Mouse (Mus musculus): ENCODE data around the gene Wnt9b. TPM values are rescaled to one million over a fixed set of nuclear protein-coding genes. Genes with fewer than 3 reads are reported as not detected.
"Not testable (repeated sequence)": the region's sequence is repeated elsewhere in the genome, so short reads cannot be mapped to it uniquely, and the experiment has no call there.

Gene Wnt9b
- total and polyA plus RNA-seq, 3 experiments, result 0.41 to 0.75 (median 0.70) TPM

GRCm38 (mm10) chr11:103772505-103773386, 23.1 kb upstream of the Wnt9b start:
- Histone ChIP-seq H3K79me2 (replicated peaks; ENCODE audit: control insufficient read depth, insufficient read depth, low read length) (no peaks in the 10 kb centered on the region), H3K4me1 (ENCODE audit: control insufficient read depth, insufficient read depth, low read length) (no peaks in the 10 kb centered on the region), H3K9ac (ENCODE audit: low read depth, low read length) (no peak overlapping the region), H3K4me3 (no peak overlapping the region), H3K27me3 (ENCODE audit: control insufficient read depth, insufficient read depth, low read length) (peaks cover 23% of the 10 kb centered on the region), H3K27ac (no peak overlapping the region), H3K36me3 (ENCODE audit: control insufficient read depth, insufficient read depth, low read length) (no peaks in the 10 kb centered on the region)
- intact Hi-C loops (cut with DNase I), result no loop called here
- no peak for DNase-seq
- WGBS, result 2% methylated on average over 23 of the region's 23 CpGs
- TF ChIP-seq EP300 (IDR thresholded peaks at IDR 0.05; ENCODE audit: insufficient read depth, low read depth, low read length), result no peak
- TF ChIP-seq CTCF (IDR thresholded peaks at IDR 0.05), result no peak

- H3K9ac ChIP-seq (ENCODE audit: low read depth, low read length), result no peak overlapping the region
- peaks cover 23% of the 10 kb centered on the region for H3K27me3 ChIP-seq (ENCODE audit: control insufficient read depth, insufficient read depth, low read length)
- H3K27ac ChIP-seq, result no peak overlapping the region
- no peak overlapping the region for H3K4me3 ChIP-seq
- TF ChIP-seq EP300 (IDR thresholded peaks at IDR 0.05; ENCODE audit: insufficient read depth, low read depth, low read length) (no peak), POLR2A (IDR thresholded peaks at IDR 0.05; ENCODE audit: insufficient read depth, low read depth, low read length) (no peak), CTCF (IDR thresholded peaks at IDR 0.05) (no peak)
- no peaks in the 10 kb centered on the region for H3K36me3 ChIP-seq (ENCODE audit: control insufficient read depth, insufficient read depth, low read length)
- no peak for DNase-seq
- no peaks in the 10 kb centered on the region for H3K79me2 ChIP-seq (replicated peaks; ENCODE audit: control insufficient read depth, insufficient read depth, low read length)
- intact Hi-C loops (cut with DNase I), result no loop called here
- WGBS, result 1% methylated on average over 19 of the region's 19 CpGs
- H3K4me1 ChIP-seq (ENCODE audit: control insufficient read depth, insufficient read depth, low read length), result no peaks in the 10 kb centered on the region
Observed at GRCm38 (mm10) chr11:103771160-103771817, 21.7 kb upstream of the Wnt9b start.

DNA sequence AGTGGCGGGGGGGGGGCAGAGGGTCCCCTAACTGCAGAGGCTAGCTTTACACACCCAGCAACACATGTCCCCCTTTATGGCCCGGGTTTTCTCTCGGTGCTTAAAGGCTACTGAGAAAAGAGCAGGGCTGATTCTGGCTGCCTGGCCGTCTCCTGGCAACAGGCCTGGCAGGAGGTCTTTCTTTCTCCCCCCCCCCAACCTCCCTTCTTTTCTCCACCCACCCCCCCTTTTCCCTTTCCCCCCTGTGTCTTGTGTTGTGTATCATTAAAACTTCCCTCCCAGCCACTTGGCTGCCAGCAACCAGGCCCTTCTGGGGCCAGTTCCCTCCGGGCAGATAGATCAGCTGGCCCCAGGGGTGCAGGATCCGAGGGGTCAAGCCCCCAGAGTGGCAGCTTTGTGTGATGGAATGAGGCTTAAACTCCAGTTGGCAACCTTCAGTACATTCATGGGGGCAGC, 16.0 kb upstream of the Wnt9b start:
- DNase-seq, result no peak
- intact Hi-C loops (cut with DNase I), result no loop called here
- H3K79me2 ChIP-seq (replicated peaks; ENCODE audit: control insufficient read depth, insufficient read depth, low read length), result no peaks in the 10 kb centered on the region
- no peak for TF ChIP-seq EP300 (IDR thresholded peaks at IDR 0.05; ENCODE audit: insufficient read depth, low read depth, low read length)
- TF ChIP-seq CTCF (IDR thresholded peaks at IDR 0.05), result no peak
- no peak for TF ChIP-seq POLR2A (IDR thresholded peaks at IDR 0.05; ENCODE audit: insufficient read depth, low read depth, low read length)
- no peaks in the 10 kb centered on the region for H3K27me3 ChIP-seq (ENCODE audit: control insufficient read depth, insufficient read depth, low read length)
- no peak overlapping the region for H3K4me3 ChIP-seq
- H3K36me3 ChIP-seq (ENCODE audit: control insufficient read depth, insufficient read depth, low read length), result no peaks in the 10 kb centered on the region
- H3K27ac ChIP-seq, result no peak overlapping the region
- no peaks in the 10 kb centered on the region for H3K4me1 ChIP-seq (ENCODE audit: control insufficient read depth, insufficient read depth, low read length)
- no peak overlapping the region for H3K9ac ChIP-seq (ENCODE audit: low read depth, low read length)
- WGBS, result 24% methylated on average over 6 of the region's 6 CpGs

DNA sequence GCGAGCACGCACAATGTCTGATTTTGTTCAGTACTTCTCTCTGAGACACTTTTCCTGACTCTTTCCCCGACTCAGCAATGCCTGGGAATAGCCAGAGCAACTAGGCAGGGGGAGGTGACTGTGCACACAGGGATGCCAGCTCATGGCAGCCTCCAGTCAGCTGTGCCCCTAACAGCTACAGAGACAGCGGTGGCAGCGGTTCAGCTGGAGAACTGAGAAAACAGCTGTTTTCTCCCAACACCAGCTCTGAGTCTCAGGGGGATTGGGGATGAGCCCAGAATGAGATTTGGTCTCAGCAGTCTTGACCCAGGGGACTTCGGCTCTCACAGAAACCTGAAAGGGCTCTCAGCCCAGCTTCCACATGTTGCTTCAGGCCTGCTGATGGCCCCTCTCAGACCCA, 15.0 kb upstream of the Wnt9b start:
- Histone ChIP-seq H3K79me2 (replicated peaks; ENCODE audit: control insufficient read depth, insufficient read depth, low read length) (no peaks in the 10 kb centered on the region), H3K4me1 (ENCODE audit: control insufficient read depth, insufficient read depth, low read length) (no peaks in the 10 kb centered on the region), H3K36me3 (ENCODE audit: control insufficient read depth, insufficient read depth, low read length) (no peaks in the 10 kb centered on the region), H3K27ac (no peak overlapping the region), H3K4me3 (no peak overlapping the region), H3K27me3 (ENCODE audit: control insufficient read depth, insufficient read depth, low read length) (no peaks in the 10 kb centered on the region), H3K9ac (ENCODE audit: low read depth, low read length) (no peak overlapping the region)
- WGBS, result 43% methylated on average over 6 of the region's 6 CpGs
- TF ChIP-seq CTCF (IDR thresholded peaks at IDR 0.05), result no peak
- TF ChIP-seq EP300 (IDR thresholded peaks at IDR 0.05; ENCODE audit: insufficient read depth, low read depth, low read length), result no peak
- no peak for TF ChIP-seq POLR2A (IDR thresholded peaks at IDR 0.05; ENCODE audit: insufficient read depth, low read depth, low read length)
- intact Hi-C loops (cut with DNase I), result loop anchor here (5.0 kb wide), 1 partner anchor 433 kb away; no protein-coding TSS in a partner anchor
- DNase-seq, result no peak

DNA sequence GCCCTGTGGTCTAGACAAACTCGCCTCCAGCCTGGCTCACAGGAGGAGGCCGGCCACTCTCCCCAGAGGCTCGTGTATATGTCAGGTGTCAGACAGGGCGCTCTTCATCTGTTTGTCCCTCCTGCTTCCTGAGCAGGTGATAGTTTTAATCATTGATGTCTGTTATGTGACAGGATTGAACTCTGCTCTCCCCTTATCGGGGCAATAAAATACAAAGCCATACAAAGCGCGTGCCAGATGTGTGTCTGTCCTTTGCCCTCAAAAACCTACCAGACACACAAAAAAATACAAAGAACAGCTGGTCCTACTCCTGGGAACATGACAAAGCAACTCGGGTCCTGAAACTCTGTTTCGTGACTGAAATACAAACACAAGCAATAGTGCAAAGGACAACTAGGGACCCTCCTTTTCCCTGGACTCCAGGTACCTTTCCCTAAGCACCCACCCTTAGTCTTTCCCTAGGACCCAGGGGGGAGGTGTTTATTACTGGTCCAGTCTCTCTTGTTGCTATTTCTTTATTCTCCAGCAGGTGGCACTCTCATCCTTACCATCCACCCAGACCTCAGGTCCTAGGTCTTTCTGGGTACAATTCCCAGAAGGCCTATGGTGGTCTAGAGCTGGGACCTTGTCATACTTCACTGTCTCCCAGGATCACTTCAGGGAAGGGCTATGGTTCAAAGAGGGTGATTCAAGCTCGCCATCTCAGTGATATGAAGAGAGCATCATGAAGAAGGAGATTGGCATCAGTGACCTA, 14.0 kb upstream of the Wnt9b start:
- no peak overlapping the region for H3K4me3 ChIP-seq
- no peak for TF ChIP-seq EP300 (IDR thresholded peaks at IDR 0.05; ENCODE audit: insufficient read depth, low read depth, low read length)
- no peak for TF ChIP-seq POLR2A (IDR thresholded peaks at IDR 0.05; ENCODE audit: insufficient read depth, low read depth, low read length)
- peak; percentile 93 for TF ChIP-seq CTCF (IDR thresholded peaks at IDR 0.05)

GRCm38 (mm10) chr11:103760891-103761290, 11.3 kb upstream of the Wnt9b start:
- not testable (repeated sequence) for H3K9ac ChIP-seq (ENCODE audit: low read depth, low read length); H3K27ac ChIP-seq; DNase-seq; H3K36me3 ChIP-seq (ENCODE audit: control insufficient read depth, insufficient read depth, low read length); H3K27me3 ChIP-seq (ENCODE audit: control insufficient read depth, insufficient read depth, low read length); H3K4me3 ChIP-seq; H3K79me2 ChIP-seq (replicated peaks; ENCODE audit: control insufficient read depth, insufficient read depth, low read length); H3K4me1 ChIP-seq (ENCODE audit: control insufficient read depth, insufficient read depth, low read length)
- 76% methylated on average over 5 of the region's 5 CpGs for WGBS
- intact Hi-C loops (cut with DNase I), result loop anchor here (5.0 kb wide), 1 partner anchor 436 kb away; no protein-coding TSS in a partner anchor

More for the DNA sequence above, 14.0 kb upstream of the Wnt9b start:
- Histone ChIP-seq H3K79me2 (replicated peaks; ENCODE audit: control insufficient read depth, insufficient read depth, low read length) (no peaks in the 10 kb centered on the region), H3K9ac (ENCODE audit: low read depth, low read length) (no peak overlapping the region), H3K36me3 (ENCODE audit: control insufficient read depth, insufficient read depth, low read length) (no peaks in the 10 kb centered on the region), H3K27me3 (ENCODE audit: control insufficient read depth, insufficient read depth, low read length) (no peaks in the 10 kb centered on the region), H3K4me1 (ENCODE audit: control insufficient read depth, insufficient read depth, low read length) (no peaks in the 10 kb centered on the region), H3K27ac (no peak overlapping the region)
- DNase-seq, result peak in 1 of 2 experiments; percentile 14
- WGBS, result 18% methylated on average over 10 of the region's 10 CpGs
- intact Hi-C loops (cut with DNase I), result loop anchor here (1.0 to 5.0 kb wide), 2 partner anchors 148 to 434 kb away; no protein-coding TSS in a partner anchor
